Mouse (Mus musculus) erythroblast, embryonic 14.5 days (primary cell): ENCODE measurements around the gene Ube3c. TPM values are rescaled to one million over a fixed set of nuclear protein-coding genes. Genes with fewer than 3 reads are reported as not detected.

ENCODE experiments used
- H3K27me3 ChIP-seq: 2 replicates; pipeline ENCODE4 v1.6.1; 2012; ENCODE audit warnings: inconsistent platforms; ENCODE audit not compliant: control insufficient read depth
- H3K36me3 ChIP-seq: 2 replicates; pipeline ENCODE4 v1.6.1; 2012; ENCODE audit warnings: mild to moderate bottlenecking, inconsistent platforms; ENCODE audit not compliant: control insufficient read depth
- H3K4me1 ChIP-seq: 2 replicates; pipeline ENCODE4 v1.6.1; 2012; ENCODE audit warnings: inconsistent platforms; ENCODE audit not compliant: control insufficient read depth
- H3K4me3 ChIP-seq: replicated peaks from 2 replicates; pipeline ENCODE3; 2012; ENCODE audit warnings: moderate library complexity, mild to moderate bottlenecking, inconsistent platforms
- H3K9me3 ChIP-seq: 2 replicates; pipeline ENCODE4 v1.6.1; 2012; ENCODE audit warnings: low read length, inconsistent platforms, mixed read lengths; ENCODE audit not compliant: control insufficient read depth
- GATA1 ChIP-seq: IDR thresholded peaks from 2 replicates; pipeline ENCODE4 v1.6.1; 2012; ENCODE audit warnings: low read length, inconsistent platforms, mixed read lengths
- TAL1 ChIP-seq: IDR thresholded peaks from 3 replicates; pipeline ENCODE4 v1.6.1; 2012; ENCODE audit warnings: low read length, inconsistent platforms, mixed read lengths
- polyA plus RNA-seq: library from polyadenylated mRNA; stranded (reverse); fragments of >175 nt; gene quantifications from 2 replicates; pipeline ENCODE4 v1.2.3, GENCODE M21; 2012

Gene Ube3c
- polyA plus RNA-seq, 1 experiment, result 0.25 TPM

DNA sequence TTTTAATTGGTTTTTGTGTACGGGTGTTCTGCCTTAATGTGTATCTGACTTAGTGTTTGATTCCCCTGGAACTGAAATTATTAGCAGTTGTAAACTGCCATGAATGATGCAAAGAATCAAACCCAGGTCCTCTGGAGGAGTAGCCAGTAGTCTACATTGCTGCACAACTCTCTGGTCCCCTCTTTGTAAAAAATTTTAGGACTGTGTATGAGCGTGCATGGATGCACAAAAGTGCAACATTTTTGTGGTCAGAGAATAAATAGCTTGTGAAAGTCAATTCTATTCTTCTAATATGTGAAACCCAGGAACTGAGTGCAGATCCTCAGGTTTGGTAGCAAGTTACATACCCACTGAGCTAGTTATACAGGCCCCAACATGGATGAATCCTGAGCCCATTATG lies 96.3 kb downstream of the Ube3c start:
- no peaks in the 10 kb centered on the region for H3K9me3 ChIP-seq
- no peaks in the 10 kb centered on the region for H3K27me3 ChIP-seq
- no peaks in the 10 kb centered on the region for H3K4me1 ChIP-seq
- TF ChIP-seq GATA1, result no peak
- no peak for TF ChIP-seq TAL1
- H3K4me3 ChIP-seq, result no peak overlapping the region
- peaks cover 92% of the 10 kb centered on the region for H3K36me3 ChIP-seq

- H3K4me3 ChIP-seq, result no peak overlapping the region
- TF ChIP-seq GATA1, result no peak
- TF ChIP-seq TAL1, result no peak
- H3K36me3 ChIP-seq, result peaks cover 84% of the 10 kb centered on the region
Measured at GRCm38 (mm10) chr5:29672551-29672950, 103.5 kb downstream of the Ube3c start.

GRCm38 (mm10) chr5:29674305-29674704 lies 105.3 kb downstream of the Ube3c start:
- TF ChIP-seq TAL1, result no peak
- TF ChIP-seq GATA1, result no peak
- no peaks in the 10 kb centered on the region for H3K27me3 ChIP-seq
- no peaks in the 10 kb centered on the region for H3K4me1 ChIP-seq
- no peaks in the 10 kb centered on the region for H3K9me3 ChIP-seq
- H3K4me3 ChIP-seq, result no peak overlapping the region
- peaks cover 69% of the 10 kb centered on the region for H3K36me3 ChIP-seq

More at GRCm38 (mm10) chr5:29672551-29672950, 103.5 kb downstream of the Ube3c start:
- Histone ChIP-seq H3K4me1 (no peaks in the 10 kb centered on the region), H3K9me3 (no peaks in the 10 kb centered on the region), H3K27me3 (no peaks in the 10 kb centered on the region)

DNA sequence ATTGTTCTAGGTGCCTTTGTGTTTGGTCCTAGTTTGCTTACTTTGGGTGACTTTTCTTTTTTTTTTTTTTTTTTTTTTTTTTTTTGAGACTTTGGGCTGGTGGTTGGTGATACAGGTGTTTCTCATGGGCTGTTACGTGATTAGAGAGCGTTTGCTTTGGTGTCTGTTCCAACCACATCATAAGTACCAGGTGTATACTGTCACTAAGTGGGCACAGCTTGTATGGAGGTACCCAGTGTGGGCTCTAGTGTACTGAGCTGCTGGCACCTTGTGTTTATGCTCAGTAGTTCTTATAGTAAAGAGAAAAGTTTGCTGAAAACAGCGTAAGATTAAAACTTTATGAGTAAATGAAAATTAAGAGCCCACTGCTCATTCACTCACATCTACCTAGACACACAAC lies 107.4 kb downstream of the Ube3c start:
- peaks cover 56% of the 10 kb centered on the region for H3K36me3 ChIP-seq
- H3K4me3 ChIP-seq, result no peak overlapping the region
- no peaks in the 10 kb centered on the region for H3K9me3 ChIP-seq
- TF ChIP-seq TAL1 (no peak), GATA1 (no peak)
- H3K4me1 ChIP-seq, result no peaks in the 10 kb centered on the region
- no peaks in the 10 kb centered on the region for H3K27me3 ChIP-seq

DNA sequence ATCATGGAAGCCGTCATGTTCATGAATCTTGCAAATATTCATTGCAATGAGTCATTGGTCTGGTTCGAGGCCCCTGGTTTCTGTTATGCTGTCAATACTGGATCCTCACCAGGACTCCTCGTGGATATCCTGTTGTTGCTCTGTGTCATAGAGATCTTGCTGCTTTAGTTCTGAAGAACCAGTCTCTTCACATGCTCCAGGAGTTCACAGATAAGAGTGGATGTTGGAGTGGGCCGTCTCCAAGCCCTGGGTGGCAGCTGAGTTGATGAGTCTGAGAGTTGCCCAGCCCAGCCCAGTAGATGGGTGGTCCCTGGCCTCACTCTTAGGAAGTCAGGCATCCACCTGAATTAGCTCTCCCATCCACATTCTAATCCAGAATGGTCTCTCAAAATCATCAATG lies 116.0 kb downstream of the Ube3c start:
- peaks cover 2% of the 10 kb centered on the region for H3K36me3 ChIP-seq
- no peaks in the 10 kb centered on the region for H3K4me1 ChIP-seq
- no peak for TF ChIP-seq TAL1
- no peak for TF ChIP-seq GATA1

GRCm38 (mm10) chr5:29687671-29688070 lies 118.6 kb downstream of the Ube3c start:
- H3K36me3 ChIP-seq, result no peaks in the 10 kb centered on the region
- TF ChIP-seq TAL1, result no peak
- TF ChIP-seq GATA1, result no peak

More for the DNA sequence above, 116.0 kb downstream of the Ube3c start:
- H3K27me3 ChIP-seq, result no peaks in the 10 kb centered on the region
- 0 out of 2 replicates have a peak, but pooled peaks cover 2% of the 10 kb centered on the region for H3K9me3 ChIP-seq
- H3K4me3 ChIP-seq, result no peak overlapping the region

GRCm38 (mm10) chr5:29688352-29688751 lies 119.3 kb downstream of the Ube3c start:
- TF ChIP-seq GATA1 (no peak), TAL1 (no peak)
- Histone ChIP-seq H3K4me1 (no peaks in the 10 kb centered on the region), H3K4me3 (no peak overlapping the region), H3K27me3 (no peaks in the 10 kb centered on the region), H3K9me3 (no peaks in the 10 kb centered on the region), H3K36me3 (no peaks in the 10 kb centered on the region)

More at GRCm38 (mm10) chr5:29687671-29688070, 118.6 kb downstream of the Ube3c start:
- no peak overlapping the region for H3K4me3 ChIP-seq
- no peaks in the 10 kb centered on the region for H3K9me3 ChIP-seq
- H3K4me1 ChIP-seq, result no peaks in the 10 kb centered on the region
- no peaks in the 10 kb centered on the region for H3K27me3 ChIP-seq

GRCm38 (mm10) chr5:29698493-29698892 lies 129.5 kb downstream of the Ube3c start:
- TF ChIP-seq TAL1 (no peak), GATA1 (no peak)
- H3K36me3 ChIP-seq, result no peaks in the 10 kb centered on the region
- no peaks in the 10 kb centered on the region for H3K9me3 ChIP-seq

GRCm38 (mm10) chr5:29699520-29700202 lies 130.6 kb downstream of the Ube3c start:
- H3K9me3 ChIP-seq, result no peaks in the 10 kb centered on the region
- no peaks in the 10 kb centered on the region; the same call in 1 of the 2 replicates for H3K27me3 ChIP-seq
- H3K4me1 ChIP-seq, result peaks cover 2% of the 10 kb centered on the region; the same call in 1 of the 2 replicates
- TF ChIP-seq GATA1, result no peak
- no peak for TF ChIP-seq TAL1
- no peak overlapping the region for H3K4me3 ChIP-seq
- H3K36me3 ChIP-seq, result no peaks in the 10 kb centered on the region

More at GRCm38 (mm10) chr5:29698493-29698892, 129.5 kb downstream of the Ube3c start:
- Histone ChIP-seq H3K4me1 (peaks cover 2% of the 10 kb centered on the region; the same call in 1 of the 2 replicates), H3K27me3 (peaks cover 2% of the 10 kb centered on the region; the same call in 1 of the 2 replicates), H3K4me3 (no peak overlapping the region)

- no peak overlapping the region for H3K4me3 ChIP-seq
- no peaks in the 10 kb centered on the region for H3K36me3 ChIP-seq
- H3K4me1 ChIP-seq, result no peaks in the 10 kb centered on the region
- H3K27me3 ChIP-seq, result no peaks in the 10 kb centered on the region
- no peaks in the 10 kb centered on the region for H3K9me3 ChIP-seq
- TF ChIP-seq GATA1 (no peak), TAL1 (no peak)
Measured at GRCm38 (mm10) chr5:29707241-29707640, 138.2 kb downstream of the Ube3c start.
